In genomic region chr2:157075226-157075625, GRCm38 (mm10) we compare ENCODE assay signal across 10 mouse cellular contexts. TPM values are rescaled to one million over a fixed set of nuclear protein-coding genes. Genes with fewer than 3 reads are reported as not detected.
A peak's percentile ranks its signal among the peaks of the same experiment; 100 is the strongest.
DNase-seq lines count a peak whose midpoint lies in the region; ATAC-seq lines count a peak whose summit lies in the region.
"Had no signal": no experiment of that assay in that cellular context is flagged by ENCODE, and none has a peak within 500 bp of the region (broad histone marks: within the 10 kb centered on the region; RNA-seq: fewer than 3 reads in every experiment).

No protein-coding gene starts in this region.

- H3K27me3 ChIP-seq in lung, embryonic 16.5 days (ENCODE audit: control insufficient read depth, insufficient read depth, low read depth, low read length) = no peaks in the 10 kb centered on the region
- H3K27me3 ChIP-seq in limb, embryonic 12.5 days = no peaks in the 10 kb centered on the region
- no peaks in the 10 kb centered on the region for H3K27me3 ChIP-seq in stomach, embryonic 15.5 days (replicated peaks)
- H3K27me3 ChIP-seq: Patski had no signal

- DNase-seq in cerebellum, adult 9-11 months = peak; percentile 56
- no peak for DNase-seq in cerebellum, adult 18-20 months
- DNase-seq in lung, postnatal 4 days = no peak
- no peak for DNase-seq in thymus, postnatal 0 days (ENCODE audit: low spot score)
- no peak for DNase-seq in spleen, adult 12 weeks (ENCODE audit: low spot score)
- DNase-seq: layer of hippocampus, adult 9-11 months had no signal

- H3K4me1 ChIP-seq in lung, embryonic 16.5 days (replicated peaks; ENCODE audit: control insufficient read depth, insufficient read depth, low read length) = peaks cover 74% of the 10 kb centered on the region
- peaks cover 80% of the 10 kb centered on the region for H3K4me1 ChIP-seq in limb, embryonic 12.5 days (replicated peaks)
- peaks cover 80% of the 10 kb centered on the region for H3K4me1 ChIP-seq in stomach, embryonic 15.5 days

- H3K4me2 ChIP-seq in lung, embryonic 16.5 days (ENCODE audit: low read depth, low read length) = peak overlapping the region; percentile 65
- H3K4me2 ChIP-seq in limb, embryonic 12.5 days = peak overlapping the region; percentile 76
- H3K4me2 ChIP-seq in stomach, embryonic 15.5 days = peak overlapping the region; percentile 79; the same call in 1 of the 2 replicates

- H3K4me3 ChIP-seq in lung, embryonic 16.5 days (ENCODE audit: low read length) = peak overlapping the region; percentile 80
- 0 out of 2 replicates have a peak overlapping the region, but pooled peaks have one; percentile 99 for H3K4me3 ChIP-seq in limb, embryonic 12.5 days (replicated peaks)
- no peak overlapping the region for H3K4me3 ChIP-seq in stomach, embryonic 15.5 days (replicated peaks)

- ATAC-seq in lung, embryonic 16.5 days (ENCODE audit: low read depth) = no peak
- ATAC-seq in limb, embryonic 12.5 days (ENCODE audit: insufficient number of reproducible peaks, insufficient read depth, low FRiP score, low TSS enrichment, low read depth) = no peak
- no peak for ATAC-seq in stomach, embryonic 15.5 days (ENCODE audit: insufficient read depth, low FRiP score, low read depth)
- ATAC-seq: Patski had no signal

- WGBS in lung, embryonic 16.5 days = 75% methylated on average over 3 of the region's 3 CpGs
- 87% methylated on average over 3 of the region's 3 CpGs for WGBS in limb, embryonic 12.5 days
- 83% methylated on average over 3 of the region's 3 CpGs for WGBS in stomach, embryonic 15.5 days

- peak overlapping the region; percentile 50 for H3K9ac ChIP-seq in lung, embryonic 16.5 days (ENCODE audit: low read length)
- H3K9ac ChIP-seq in limb, embryonic 12.5 days (replicated peaks) = peak overlapping the region; percentile 48; the same call in 1 of the 2 replicates
- no peak overlapping the region for H3K9ac ChIP-seq in stomach, embryonic 15.5 days

- H3K36me3 ChIP-seq in lung, embryonic 16.5 days (ENCODE audit: control insufficient read depth, insufficient read depth, low read length) = no peaks in the 10 kb centered on the region
- peaks cover 26% of the 10 kb centered on the region for H3K36me3 ChIP-seq in limb, embryonic 12.5 days
- no peaks in the 10 kb centered on the region for H3K36me3 ChIP-seq in stomach, embryonic 15.5 days

- H3K9me3 ChIP-seq in lung, embryonic 16.5 days (ENCODE audit: control insufficient read depth, low read length) = no peaks in the 10 kb centered on the region
- no peaks in the 10 kb centered on the region for H3K9me3 ChIP-seq in limb, embryonic 12.5 days
- H3K9me3 ChIP-seq in stomach, embryonic 15.5 days = no peaks in the 10 kb centered on the region

- peak overlapping the region; percentile 82 for H3K27ac ChIP-seq in lung, embryonic 16.5 days (ENCODE audit: low read length)
- no peak overlapping the region for H3K27ac ChIP-seq in limb, embryonic 12.5 days
- 0 out of 2 replicates have a peak overlapping the region, but pooled peaks have one; percentile 23 for H3K27ac ChIP-seq in stomach, embryonic 15.5 days

RNA-seq across cellular contexts. Expression of gene Soga1, which starts 3.8 kb away (rescaled TPM):
- 4.0 and 4.1 TPM in 2 replicates for polyA plus RNA-seq in lung, embryonic 16.5 days (2015; fragmentation: Nextera tagmentation; extraction: Ambion mirVana)
- 5.0 and 5.6 TPM in 2 replicates for polyA plus RNA-seq in limb, embryonic 12.5 days (2016; fragmentation: Nextera tagmentation; extraction: Ambion mirVana)
- polyA plus RNA-seq in stomach, embryonic 15.5 days (2015; fragmentation: Nextera tagmentation; extraction: Ambion mirVana) = 3.6 and 4.2 TPM in 2 replicates
- 0.57 TPM in 2 replicates for polyA plus RNA-seq in thymus, postnatal 0 days (2015; fragmentation: Nextera tagmentation; extraction: Ambion mirVana)

RNA-seq across cellular contexts. Expression of gene Tldc2, which starts 11.6 kb away (rescaled TPM):
- not detected in 2 replicates for polyA plus RNA-seq in lung, embryonic 16.5 days (2015; fragmentation: Nextera tagmentation; extraction: Ambion mirVana)
- not detected in 2 replicates for polyA plus RNA-seq in limb, embryonic 12.5 days (2016; fragmentation: Nextera tagmentation; extraction: Ambion mirVana)
- polyA plus RNA-seq in stomach, embryonic 15.5 days (2015; fragmentation: Nextera tagmentation; extraction: Ambion mirVana) = not detected in 2 replicates
- polyA plus RNA-seq in thymus, postnatal 0 days (2015; fragmentation: Nextera tagmentation; extraction: Ambion mirVana) = not detected in 2 replicates

RNA-seq across cellular contexts. Expression of gene Samhd1, which starts 59.8 kb away (rescaled TPM):
- 30.2 and 32.4 TPM in 2 replicates for polyA plus RNA-seq in lung, embryonic 16.5 days (2015; fragmentation: Nextera tagmentation; extraction: Ambion mirVana)
- polyA plus RNA-seq in limb, embryonic 12.5 days (2016; fragmentation: Nextera tagmentation; extraction: Ambion mirVana) = 25.6 and 27.3 TPM in 2 replicates
- 27.1 and 28.9 TPM in 2 replicates for polyA plus RNA-seq in stomach, embryonic 15.5 days (2015; fragmentation: Nextera tagmentation; extraction: Ambion mirVana)
- 23.5 and 25.5 TPM in 2 replicates for polyA plus RNA-seq in thymus, postnatal 0 days (2015; fragmentation: Nextera tagmentation; extraction: Ambion mirVana)
